ENCODE assay signal across 15 mouse cellular contexts in genomic region chr7:139078181-139078580, GRCm38 (mm10). TPM values are rescaled to one million over a fixed set of nuclear protein-coding genes. Genes with fewer than 3 reads are reported as not detected.
DNase-seq lines count a peak whose midpoint lies in the region; ATAC-seq and TF ChIP-seq lines count a peak whose summit lies in the region.
"Had no signal": no experiment of that assay in that cellular context is flagged by ENCODE, and none has a peak within 500 bp of the region (broad histone marks: within the 10 kb centered on the region; RNA-seq: fewer than 3 reads in every experiment).

No protein-coding gene starts in this region.

- no peak for TF ChIP-seq CTCF in brain, embryonic 14.5 days (IDR thresholded peaks at IDR 0.05; ENCODE audit: borderline replicate concordance, extremely low read depth, insufficient read depth, insufficient read length)
- no peak for TF ChIP-seq CTCF in lung, postnatal 0 days (IDR thresholded peaks at IDR 0.05)

- no peak overlapping the region for H3K4me2 ChIP-seq in forebrain, embryonic 13.5 days
- no peak overlapping the region for H3K4me2 ChIP-seq in limb, embryonic 14.5 days (replicated peaks; ENCODE audit: low read depth, low read length, severe bottlenecking)
- H3K4me2 ChIP-seq in lung, postnatal 0 days (replicated peaks; ENCODE audit: low read depth, low read length): no peak overlapping the region
- H3K4me2 ChIP-seq: liver, embryonic 15.5 days had no signal

- TF ChIP-seq POLR2A in brain, embryonic 14.5 days (IDR thresholded peaks at IDR 0.05; ENCODE audit: borderline replicate concordance, extremely low read depth, insufficient read depth, insufficient read length, poor library complexity, severe bottlenecking): no peak
- TF ChIP-seq POLR2A in limb, embryonic 14.5 days (IDR thresholded peaks at IDR 0.05; ENCODE audit: borderline replicate concordance, extremely low read depth, insufficient read depth, insufficient read length): no peak

- peak overlapping the region; percentile 57; the same call in 1 of the 2 replicates for H3K27ac ChIP-seq in forebrain, embryonic 13.5 days
- H3K27ac ChIP-seq in limb, embryonic 14.5 days (replicated peaks; ENCODE audit: low read depth, low read length): no peak overlapping the region
- H3K27ac ChIP-seq in lung, postnatal 0 days (ENCODE audit: low read length): no peak overlapping the region
- H3K27ac ChIP-seq: left cerebral cortex, adult 2 months; liver, embryonic 15.5 days had no signal

- H3K4me3 ChIP-seq in forebrain, embryonic 13.5 days: no peak overlapping the region
- H3K4me3 ChIP-seq in limb, embryonic 14.5 days (replicated peaks; ENCODE audit: low read length): no peak overlapping the region
- H3K4me3 ChIP-seq in lung, postnatal 0 days (ENCODE audit: low read depth, low read length): no peak overlapping the region
- H3K4me3 ChIP-seq: left cerebral cortex, adult 2 months; liver, embryonic 15.5 days had no signal

- H3K9ac ChIP-seq in forebrain, embryonic 13.5 days: no peak overlapping the region
- H3K9ac ChIP-seq in limb, embryonic 14.5 days (ENCODE audit: low read depth, low read length, severe bottlenecking): no peak overlapping the region
- H3K9ac ChIP-seq in lung, postnatal 0 days (replicated peaks; ENCODE audit: low read depth): no peak overlapping the region
- H3K9ac ChIP-seq: liver, embryonic 15.5 days had no signal

- ATAC-seq in frontal cortex, adult (ENCODE audit: low TSS enrichment): peak; percentile 29; the same call in 1 of the 2 replicates
- ATAC-seq in forebrain, embryonic 13.5 days: peak; percentile 70
- peak; percentile 39; the same call in 1 of the 2 replicates for ATAC-seq in limb, embryonic 14.5 days (ENCODE audit: low FRiP score, low read depth)
- ATAC-seq in monocyte, adult 5-6 weeks (replicated peaks; ENCODE audit: insufficient number of reproducible peaks, low FRiP score, low TSS enrichment, poor library complexity, severe bottlenecking): no peak
- ATAC-seq in lung, postnatal 0 days: no peak
- ATAC-seq: CD4-positive, CD25-positive, alpha-beta regulatory T cell, adult 4 months had no signal

- 30% methylated on average over 6 of the region's 6 CpGs for WGBS in forebrain, embryonic 13.5 days
- WGBS in limb, embryonic 14.5 days: 48% methylated on average over 6 of the region's 6 CpGs
- 50% methylated on average over 6 of the region's 6 CpGs for WGBS in lung, postnatal 0 days

- H3K9me3 ChIP-seq in forebrain, embryonic 13.5 days (replicated peaks): no peaks in the 10 kb centered on the region
- no peaks in the 10 kb centered on the region for H3K9me3 ChIP-seq in limb, embryonic 14.5 days (ENCODE audit: control insufficient read depth, low read length)
- H3K9me3 ChIP-seq in lung, postnatal 0 days (ENCODE audit: low read length): no peaks in the 10 kb centered on the region
- H3K9me3 ChIP-seq: liver, embryonic 15.5 days had no signal

- DNase-seq in frontal cortex, postnatal 25 days (ENCODE audit: low spot score in 2 of 2): no peak
- peak; percentile 91 for DNase-seq in brain, embryonic 14.5 days (ENCODE audit: low read depth)
- DNase-seq in limb, embryonic 14.5 days (ENCODE audit: low spot score): peak; percentile 50
- DNase-seq in gastrocnemius, postnatal 4 days (ENCODE audit: low spot score in 2 of 2): no peak
- DNase-seq in lung, postnatal 0 days (ENCODE audit: low spot score): no peak
- DNase-seq: adrenal gland, adult 8-10 months; heart, adult 11 months; kidney, postnatal 10 days; right cerebral cortex, adult 18-20 months had no signal

- no peaks in the 10 kb centered on the region for H3K36me3 ChIP-seq in forebrain, embryonic 13.5 days (ENCODE audit: poor library complexity, severe bottlenecking)
- H3K36me3 ChIP-seq in limb, embryonic 14.5 days (ENCODE audit: control insufficient read depth, insufficient read depth, low read length): no peaks in the 10 kb centered on the region
- no peaks in the 10 kb centered on the region for H3K36me3 ChIP-seq in lung, postnatal 0 days (ENCODE audit: insufficient read depth, low read length)
- H3K36me3 ChIP-seq: liver, embryonic 15.5 days had no signal

- H3K4me1 ChIP-seq in forebrain, embryonic 13.5 days: peaks cover 59% of the 10 kb centered on the region
- peaks cover 19% of the 10 kb centered on the region for H3K4me1 ChIP-seq in limb, embryonic 14.5 days (ENCODE audit: control insufficient read depth, insufficient read depth, low read length)
- no peaks in the 10 kb centered on the region for H3K4me1 ChIP-seq in lung, postnatal 0 days (ENCODE audit: insufficient read depth, low read depth, low read length)
- H3K4me1 ChIP-seq: liver, embryonic 15.5 days had no signal

- no peak for TF ChIP-seq EP300 in lung, postnatal 0 days (IDR thresholded peaks at IDR 0.05)

- H3K27me3 ChIP-seq in forebrain, embryonic 13.5 days: peaks cover 12% of the 10 kb centered on the region; the same call in 1 of the 2 replicates
- H3K27me3 ChIP-seq in limb, embryonic 14.5 days (ENCODE audit: control insufficient read depth, insufficient read depth, low read length): no peaks in the 10 kb centered on the region
- H3K27me3 ChIP-seq in lung, postnatal 0 days (replicated peaks; ENCODE audit: insufficient read depth, low read length): no peaks in the 10 kb centered on the region

RNA-seq across cellular contexts. Expression of gene Dpysl4, which starts 7.6 kb away (rescaled TPM):
- polyA plus RNA-seq in brain, embryonic 14.5 days (2012; rRNA removed): 192 and 195 TPM in 2 replicates
- polyA plus RNA-seq in forebrain, embryonic 13.5 days (2015; fragmentation: Nextera tagmentation; extraction: Ambion mirVana): 106 and 141 TPM in 2 replicates
- polyA plus RNA-seq in limb, embryonic 14.5 days (2012; rRNA removed): 26.4 and 30.5 TPM in 2 replicates
- 19.3 and 21.6 TPM in 2 replicates for polyA plus RNA-seq in limb, embryonic 14.5 days (2014; fragmentation: Nextera tagmentation; extraction: Ambion mirVana)
- 0.32 TPM in 1 of 3 replicates, not detected in the others for total RNA-seq in monocyte, adult 5-6 weeks (2017)
- total RNA-seq in gastrocnemius, postnatal 4 days (2021): 1 to 10 TPM; 3.7 to 3.9 TPM
- 0.54 and 1.1 TPM in 2 replicates for polyA plus RNA-seq in lung, postnatal 0 days (2015; fragmentation: Nextera tagmentation; extraction: Ambion mirVana)
- polyA plus RNA-seq: CD4-positive, CD25-positive, alpha-beta regulatory T cell, adult 4 months had no signal

Comparison
In these comparisons a context has a peak if more than half of its experiments do, and no peak if none do; other contexts are left out.
1. ATAC-seq: peak in frontal cortex, adult (single experiment), forebrain, embryonic 13.5 days (single experiment) and limb, embryonic 14.5 days (single experiment); none in monocyte, adult 5-6 weeks (single experiment) and lung, postnatal 0 days (single experiment).
2. DNase-seq: peak in brain, embryonic 14.5 days (single experiment) and limb, embryonic 14.5 days (single experiment); none in frontal cortex, postnatal 25 days (0 of 2), gastrocnemius, postnatal 4 days (0 of 2) and lung, postnatal 0 days (single experiment).